Mouse (Mus musculus) erythroblast, embryonic 14.5 days (primary cell): ENCODE data around the gene Gm10722.
"Not testable (repeated sequence)": the region's sequence is repeated elsewhere in the genome, so short reads cannot be mapped to it uniquely, and the experiment has no call there.

Experiments
- GATA1 ChIP-seq: IDR thresholded peaks from 2 replicates; pipeline ENCODE4 v1.6.1; 2012; ENCODE audit warnings: low read length, inconsistent platforms, mixed read lengths
- TAL1 ChIP-seq: IDR thresholded peaks from 3 replicates; pipeline ENCODE4 v1.6.1; 2012; ENCODE audit warnings: low read length, inconsistent platforms, mixed read lengths

DNA sequence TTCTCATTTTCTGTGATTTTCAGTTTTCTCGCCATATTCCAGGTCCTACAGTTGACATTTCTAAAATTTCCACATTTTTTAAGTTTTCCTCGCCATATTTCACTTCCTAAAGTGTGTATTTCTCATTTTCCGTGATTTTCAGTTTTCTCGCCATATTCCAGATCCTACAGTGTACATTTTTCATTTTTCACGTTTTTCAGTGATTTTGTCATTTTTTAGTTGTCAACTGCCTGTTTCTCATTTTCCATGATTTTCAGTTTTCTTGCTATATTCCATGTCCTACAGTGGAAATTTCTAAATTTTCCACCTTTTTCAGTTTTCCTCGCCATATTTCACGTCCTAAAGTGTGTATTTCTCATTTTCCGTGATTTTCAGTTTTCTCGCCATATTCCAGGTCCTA, 6.5 kb downstream of the Gm10722 start:
- TF ChIP-seq TAL1, GATA1: not testable (repeated sequence)
